Mouse (Mus musculus) left cerebral cortex, adult 2 months (tissue): ENCODE results near the gene Dock3. TPM values are rescaled to one million over a fixed set of nuclear protein-coding genes. Genes with fewer than 3 reads are reported as not detected.
"Not testable (repeated sequence)": the region's sequence is repeated elsewhere in the genome, so short reads cannot be mapped to it uniquely, and the experiment has no call there.

Experiments
- DNase-seq, 2 experiments: peaks; one replicate each; pipeline ENCODE4 v3.0.0; 2021 to 2022; ENCODE audit warnings: low spot score in 2 of 2, mixed read lengths in 1 of 2; ENCODE audit errors: extremely low spot score in 1 of 2
- H3K27ac ChIP-seq: fragments of 200-600 bp; 2 replicates; pipeline ENCODE4 v1.8.1; 2022
- H3K4me3 ChIP-seq: fragments of 200-600 bp; 2 replicates; pipeline ENCODE4 v1.8.1; 2022
- CTCF ChIP-seq: fragments of 200-600 bp; IDR thresholded peaks from 2 replicates; pipeline ENCODE4 v1.8.1; 2022; ENCODE audit warnings: antibody characterized with exemption, mild to moderate bottlenecking, moderate library complexity
- intact Hi-C: fragments of 180-260 bp; cut with DNase I; formaldehyde crosslinking; loops from one replicate; pipeline ENCODE4 v1.15.1; 2025
- total RNA-seq, 2 experiments: library from RNA; stranded (reverse); gene quantifications; 2 replicates each; pipeline ENCODE4 v1.2.3; 2021

Dock3 gene
- total RNA-seq, 2 experiments from 2014 or later: 216 to 221 TPM

DNA sequence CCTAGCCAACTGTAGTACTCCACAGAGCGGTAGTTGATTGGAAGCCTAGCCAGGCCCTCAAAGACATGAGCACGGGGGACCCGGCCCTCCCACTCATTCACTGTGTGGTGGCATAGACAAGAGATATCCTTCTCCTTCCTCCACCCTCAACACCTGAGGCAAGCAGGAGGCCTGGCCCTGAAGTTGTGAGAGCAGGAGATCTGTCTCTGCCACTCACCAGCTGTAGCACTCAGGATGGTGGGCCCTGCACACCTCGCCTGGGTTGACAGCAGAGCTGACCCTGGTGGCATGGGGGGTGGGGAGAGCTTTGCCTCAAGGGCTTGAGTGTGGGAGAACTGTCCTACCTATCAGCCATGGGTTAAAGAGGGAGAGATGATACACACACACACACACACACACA, 65.9 kb downstream of the Dock3 start:
- no peak overlapping the region for H3K4me3 ChIP-seq
- no peak for DNase-seq
- intact Hi-C loops: loop anchor here (2.0 to 5.0 kb wide), 3 partner anchors 67 to 125 kb away; partner anchors contain the start of gene Dock3
- no peak overlapping the region for H3K27ac ChIP-seq
- no peak for TF ChIP-seq CTCF

DNA sequence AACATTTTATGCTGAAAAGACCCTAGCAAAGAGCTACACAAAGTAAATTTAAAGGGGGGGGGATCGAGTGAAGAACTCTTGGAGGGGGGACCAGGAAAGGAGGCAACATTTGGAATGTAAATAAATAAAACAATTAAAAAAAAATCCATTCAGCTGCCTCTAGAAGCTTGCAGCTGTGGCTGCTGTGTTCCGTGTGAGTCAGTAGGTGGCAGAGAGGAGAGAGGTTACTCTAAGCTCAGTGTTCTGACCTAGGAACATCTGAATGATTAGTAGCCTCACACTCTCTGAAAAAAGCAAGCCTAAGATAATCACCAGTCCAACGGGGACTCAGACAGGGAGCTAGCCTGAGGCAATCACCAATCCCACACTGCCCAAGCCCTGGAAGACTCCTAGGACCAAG, 66.9 kb downstream of the Dock3 start:
- Histone ChIP-seq H3K4me3 (no peak overlapping the region), H3K27ac (no peak overlapping the region)
- no peak for DNase-seq
- peak; percentile 56 for TF ChIP-seq CTCF
- intact Hi-C loops: loop anchor here (2.0 to 5.0 kb wide), 3 partner anchors 67 to 126 kb away; partner anchors contain the start of gene Dock3

DNA sequence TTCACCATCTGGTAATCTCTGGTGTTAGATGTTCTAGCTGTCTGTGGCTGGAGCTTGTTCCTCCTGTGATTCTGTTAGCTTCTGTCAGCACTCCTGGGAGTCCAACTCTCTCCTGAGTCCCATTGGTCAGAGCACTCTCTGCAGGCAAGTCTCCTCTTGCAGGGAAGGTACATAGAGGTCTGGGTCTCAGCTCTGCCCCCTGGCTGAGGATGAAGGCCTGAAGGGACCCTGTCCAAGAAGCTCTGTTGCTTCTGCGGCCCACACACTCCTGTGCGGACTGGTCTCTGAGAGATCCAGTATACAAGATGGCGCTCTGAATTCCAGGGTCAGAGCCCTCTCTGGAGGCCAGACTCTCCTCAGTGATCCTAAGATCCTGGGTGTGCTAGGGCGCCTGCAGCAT, 75.3 kb downstream of the Dock3 start:
- H3K4me3 ChIP-seq, intact Hi-C loops, DNase-seq, H3K27ac ChIP-seq: not testable (repeated sequence)

DNA sequence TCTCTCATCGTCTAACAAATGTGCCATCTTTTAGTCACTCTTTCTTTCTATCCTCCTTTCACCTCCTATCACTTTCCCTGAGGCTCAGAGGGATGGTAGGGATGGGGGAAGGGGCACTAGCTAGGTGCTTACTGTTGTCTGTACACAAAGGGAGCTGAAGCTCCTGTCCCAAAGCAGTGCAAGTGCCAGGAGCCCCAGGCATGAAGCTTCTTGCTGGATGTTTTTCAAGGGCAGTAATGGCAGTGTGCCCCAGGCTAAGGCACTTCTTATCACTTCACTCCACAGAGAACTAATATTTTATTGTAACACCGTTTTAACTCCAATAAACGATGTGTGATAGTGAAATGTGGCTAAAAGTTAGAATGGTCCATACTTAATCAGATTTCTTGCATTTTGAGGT, 118.9 kb downstream of the Dock3 start:
- no peak for TF ChIP-seq CTCF
- intact Hi-C loops: no loop called here
- H3K4me3 ChIP-seq: no peak overlapping the region
- H3K27ac ChIP-seq: no peak overlapping the region
- no peak for DNase-seq

DNA sequence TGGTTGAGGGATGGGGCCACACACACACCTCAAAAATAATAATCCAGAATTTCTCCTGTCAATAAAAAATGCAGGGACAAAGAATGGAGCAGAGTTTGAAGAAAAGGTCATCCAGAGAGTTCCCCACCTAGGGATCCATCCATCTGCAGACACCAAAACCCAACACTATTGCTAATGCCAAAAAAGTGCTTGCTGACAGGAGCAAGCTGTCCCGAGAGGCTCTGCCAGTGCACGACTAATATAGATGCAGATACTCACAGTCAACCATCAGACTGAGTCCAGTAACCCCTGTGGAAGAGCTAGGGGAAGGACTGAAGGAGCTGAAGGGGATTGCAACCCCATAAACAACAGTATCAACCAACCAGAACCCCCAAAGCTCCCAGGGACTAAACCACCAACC, 119.7 kb downstream of the Dock3 start:
- TF ChIP-seq CTCF: no peak
- Histone ChIP-seq H3K4me3 (no peak overlapping the region), H3K27ac (no peak overlapping the region)
- intact Hi-C loops: no loop called here
- DNase-seq: no peak

DNA sequence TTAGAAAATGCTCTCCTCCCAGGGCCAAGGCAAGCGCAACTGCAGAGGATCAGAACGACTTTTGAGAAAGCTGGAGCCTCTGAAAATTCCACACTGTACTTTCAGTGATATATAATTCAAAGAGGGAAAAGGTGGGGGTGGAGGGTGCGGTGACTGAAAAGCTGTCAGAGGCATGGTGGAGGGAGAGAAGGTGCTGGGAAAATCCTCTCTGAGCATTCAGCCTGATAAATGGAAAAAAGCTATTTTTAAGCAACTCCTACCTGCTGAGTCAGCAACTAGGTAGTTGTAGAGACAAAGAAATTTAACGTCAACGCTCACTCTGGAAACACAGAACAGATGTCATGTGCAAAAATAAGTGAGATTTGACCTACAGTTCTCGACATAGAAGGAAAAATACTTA, 132.2 kb downstream of the Dock3 start:
- intact Hi-C loops: no loop called here
- no peak for DNase-seq
- Histone ChIP-seq H3K27ac (0 out of 2 replicates have a peak overlapping the region, but pooled peaks have one; percentile 11), H3K4me3 (no peak overlapping the region)
- no peak for TF ChIP-seq CTCF

DNA sequence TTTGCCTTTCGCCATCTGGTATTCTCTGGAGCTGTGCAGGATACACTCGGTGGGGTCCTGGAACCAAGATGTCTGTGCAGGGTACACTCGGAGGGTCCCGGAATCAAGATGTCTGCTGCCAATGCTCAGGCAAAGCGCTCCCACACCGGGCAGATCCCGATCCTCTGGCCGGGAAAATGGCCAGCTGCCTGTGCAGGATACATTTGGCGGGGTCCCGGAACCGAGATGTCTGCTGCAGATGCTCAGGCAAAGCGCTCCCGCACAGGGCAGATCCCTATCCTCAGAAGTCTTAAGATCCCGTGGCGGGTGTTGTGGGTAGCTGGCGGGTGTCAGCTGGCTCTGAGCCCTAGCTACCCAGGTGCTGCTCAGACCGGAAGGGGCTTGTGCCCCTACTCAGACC, 142.3 kb downstream of the Dock3 start:
- H3K4me3 ChIP-seq, intact Hi-C loops, H3K27ac ChIP-seq, DNase-seq: not testable (repeated sequence)

DNA sequence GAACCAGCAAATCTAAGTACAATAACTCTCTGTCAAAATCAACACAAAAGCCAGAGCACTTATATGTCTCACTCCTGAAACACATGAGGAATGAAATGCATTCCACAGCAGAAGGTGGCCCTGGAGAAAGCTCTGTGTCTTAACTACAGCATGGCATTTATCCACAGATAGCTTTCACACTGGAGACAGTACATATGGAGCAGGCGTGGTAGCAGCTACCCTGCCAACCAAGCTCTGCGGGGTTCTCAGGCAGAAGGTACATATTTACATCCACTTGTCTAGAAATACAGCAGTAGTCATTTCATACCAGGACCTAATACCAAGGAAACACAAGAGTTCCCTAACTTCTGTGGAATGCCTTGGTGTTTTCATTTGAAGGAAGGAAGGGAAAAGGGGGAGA, 144.2 kb downstream of the Dock3 start:
- 0 out of 2 replicates have a peak overlapping the region, but pooled peaks have one; percentile 10 for H3K27ac ChIP-seq
- no peak for TF ChIP-seq CTCF
- DNase-seq: peak in 1 of 2 experiments; percentile 19
- no peak overlapping the region for H3K4me3 ChIP-seq
- intact Hi-C loops: loop anchor here (2.0 kb wide), 1 partner anchor 175 kb away; no protein-coding TSS in a partner anchor

DNA sequence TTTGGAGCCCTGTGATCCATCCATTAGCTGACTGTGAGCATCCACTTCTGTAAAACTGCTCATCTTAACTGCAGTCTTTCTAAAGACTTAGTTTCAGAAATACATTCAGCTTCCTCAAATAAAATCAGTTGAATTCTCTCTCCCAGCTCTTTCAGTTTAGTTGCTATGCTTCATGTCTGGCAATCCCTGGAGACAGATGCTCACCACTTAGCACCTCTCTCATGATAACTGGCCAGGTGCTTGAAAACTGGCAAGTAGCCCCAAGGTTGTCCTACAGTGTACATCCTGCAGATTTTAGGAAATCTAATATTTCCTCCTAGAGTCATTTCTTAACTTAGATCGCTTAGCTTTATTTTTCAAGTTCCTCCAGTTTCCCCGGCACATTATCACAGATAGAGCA, 193.8 kb downstream of the Dock3 start:
- intact Hi-C loops: no loop called here
- no peak for TF ChIP-seq CTCF
- DNase-seq: no peak

DNA sequence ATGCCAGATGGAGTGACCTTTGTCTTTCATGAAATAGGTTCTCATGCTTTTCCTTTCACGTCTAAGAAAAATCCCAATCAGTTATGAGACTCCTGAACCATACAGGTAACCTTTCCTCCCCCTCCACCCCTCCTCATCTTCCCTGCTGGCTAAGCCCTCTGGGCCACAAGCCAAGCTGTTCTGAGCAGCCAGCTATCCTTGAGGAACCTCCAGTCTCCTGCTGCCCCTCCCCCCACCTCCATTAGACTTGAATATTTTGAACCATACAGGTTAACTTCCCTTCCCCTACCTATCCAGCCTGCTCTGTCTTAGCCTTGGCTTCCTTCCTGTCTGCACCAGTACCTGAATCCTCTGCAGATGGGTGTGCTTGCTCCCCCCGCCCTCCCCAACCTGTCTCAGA, 204.1 kb downstream of the Dock3 start:
- Histone ChIP-seq H3K27ac (no peak overlapping the region), H3K4me3 (no peak overlapping the region)
- DNase-seq: no peak
- intact Hi-C loops: no loop called here
- TF ChIP-seq CTCF: no peak

More for the DNA sequence above, 193.8 kb downstream of the Dock3 start:
- Histone ChIP-seq H3K27ac (no peak overlapping the region), H3K4me3 (no peak overlapping the region)

DNA sequence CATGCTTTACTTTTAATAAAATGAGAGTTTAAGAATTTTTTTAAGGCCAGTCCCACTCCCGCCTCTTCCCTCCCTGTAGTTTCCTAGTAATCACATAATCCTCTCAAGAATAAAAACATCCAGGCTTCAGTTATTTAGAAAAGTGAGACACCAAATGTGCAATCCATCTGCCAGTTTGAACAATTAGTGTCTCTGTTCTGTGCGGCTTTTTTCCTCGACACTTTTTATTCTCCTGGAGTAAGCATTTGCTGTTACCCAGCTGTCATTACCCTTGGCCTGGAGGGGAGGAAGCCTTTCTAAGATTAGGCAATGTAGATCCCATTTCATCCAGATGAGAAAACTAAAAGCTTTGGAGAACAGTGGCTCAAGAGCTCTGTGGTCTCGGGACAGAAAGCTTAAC, 221.9 kb downstream of the Dock3 start:
- DNase-seq: no peak
- Histone ChIP-seq H3K27ac (no peak overlapping the region), H3K4me3 (no peak overlapping the region)
- no peak for TF ChIP-seq CTCF
- intact Hi-C loops: no loop called here

DNA sequence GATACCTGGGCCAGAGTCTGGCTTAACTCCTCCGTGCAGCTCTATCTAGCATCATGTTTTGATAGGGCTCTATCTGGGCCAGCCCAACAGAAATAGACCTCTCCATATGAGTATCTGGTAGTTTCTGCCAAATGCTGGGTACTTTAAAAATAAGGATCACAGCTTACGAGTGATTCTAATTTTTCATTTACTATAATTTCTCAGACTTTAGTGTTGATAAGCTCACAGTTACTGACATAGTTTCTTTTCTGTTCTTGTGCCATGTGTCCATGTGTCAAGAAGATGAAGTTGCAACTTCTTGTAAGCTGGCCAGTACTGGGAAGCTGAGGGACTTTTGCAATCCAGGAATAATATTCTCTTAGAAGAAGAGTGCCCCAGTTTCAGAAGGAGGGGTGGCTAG, 228.5 kb downstream of the Dock3 start:
- H3K27ac ChIP-seq: 0 out of 2 replicates have a peak overlapping the region, but pooled peaks have one; percentile 20
- no peak overlapping the region for H3K4me3 ChIP-seq
- no peak for DNase-seq
- intact Hi-C loops: loop anchor here (2.0 to 5.0 kb wide), 2 partner anchors 259 to 288 kb away; no protein-coding TSS in a partner anchor
- no peak for TF ChIP-seq CTCF

DNA sequence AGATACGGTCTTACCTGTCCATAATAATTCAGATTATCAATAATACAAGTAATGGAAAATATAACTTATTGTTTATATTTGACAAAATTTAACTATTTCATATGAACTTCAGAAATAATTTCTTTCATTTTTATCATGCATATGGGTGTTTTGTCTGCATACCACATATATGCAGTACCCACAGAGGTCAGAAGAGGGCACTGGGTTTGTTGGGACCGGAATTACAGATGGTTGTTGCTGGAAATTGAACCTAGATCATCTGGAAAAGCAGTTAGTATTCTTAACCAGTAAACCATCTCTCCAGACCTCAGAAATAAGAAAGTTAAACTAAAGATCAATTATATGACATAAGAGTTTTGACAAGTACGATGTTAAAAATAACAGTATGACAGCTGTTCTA, 261.0 kb downstream of the Dock3 start:
- no peak for DNase-seq

More for the DNA sequence above, 261.0 kb downstream of the Dock3 start:
- no peak overlapping the region for H3K4me3 ChIP-seq
- peak; percentile 60 for TF ChIP-seq CTCF
- intact Hi-C loops: loop anchor here (5.0 kb wide), 1 partner anchor 322 kb away; no protein-coding TSS in a partner anchor
- no peak overlapping the region for H3K27ac ChIP-seq
